Mouse (Mus musculus) hematopoietic multipotent progenitor cell, adult 10-12 weeks (in vitro differentiated cells): Measurements from ENCODE around the gene Hexa. TPM values are rescaled to one million over a fixed set of nuclear protein-coding genes. Genes with fewer than 3 reads are reported as not detected.

ENCODE experiments used
- polyA plus RNA-seq: library from polyadenylated mRNA; stranded (reverse); fragments of >175 nt; gene quantifications from 2 replicates; pipeline ENCODE4 v1.2.3, GENCODE M21; 2012; ENCODE audit warnings: low replicate concordance

Hexa gene
- 69.6 and 74.6 TPM in 2 replicates for polyA plus RNA-seq

GRCm38 (mm10) chr9:59539441-59540137 lies at the start of gene Hexa, which contains the start of gene Tmem202:
Gene Hexa (plus strand): TSS chr9:59539540.
Gene Tmem202 (minus strand): TSS chr9:59539847.

DNA sequence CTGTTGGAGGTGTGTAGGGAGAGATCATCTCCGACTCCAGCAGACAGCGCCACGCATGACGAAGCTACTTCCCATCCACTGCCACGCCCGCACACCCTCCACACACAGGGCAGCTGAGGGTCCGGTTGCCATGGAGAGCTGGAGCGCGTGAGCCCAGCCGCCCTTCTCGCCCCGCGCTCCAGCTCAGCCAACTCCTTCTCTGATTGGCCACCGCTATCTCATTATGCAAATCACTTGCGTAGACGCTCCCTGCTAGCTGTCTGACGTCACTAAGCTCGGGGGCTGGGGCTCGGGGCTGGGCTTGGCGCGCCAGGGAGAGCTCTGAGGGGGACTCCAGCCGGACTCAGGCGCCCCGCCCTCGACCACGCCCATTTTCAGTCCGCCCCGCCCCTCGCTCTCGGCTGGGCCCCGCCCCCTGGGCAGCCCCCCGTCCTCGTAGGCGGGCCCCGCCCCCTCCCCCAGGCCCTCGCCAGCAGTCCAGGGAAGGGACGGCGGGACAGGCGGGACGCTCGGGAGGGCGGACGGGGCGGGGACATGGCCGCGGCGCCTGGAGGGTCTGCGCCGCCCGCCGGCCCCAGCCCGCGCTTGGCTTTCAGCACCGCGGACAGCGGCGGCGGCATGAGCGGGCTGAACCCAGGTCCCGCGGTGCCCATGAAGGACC lies 38.6 kb downstream of the Hexa start, which contains the start of gene Celf6:
TSS of gene Celf6 (plus strand) at position 74 of the 661 bp plus-strand sequence.

Other genes with a start within 250 kb of the Hexa start
- gene Adpgk, start 248.0 kb upstream of the Hexa start, polyA plus RNA-seq: 8.0 and 12.6 TPM in 2 replicates
- 0.55 and 0.68 TPM in 2 replicates for gene Bbs4, start 186.0 kb upstream of the Hexa start, polyA plus RNA-seq
- 28.2 and 73.3 TPM in 2 replicates for gene Arih1, start 52.9 kb upstream of the Hexa start, polyA plus RNA-seq
- 0.42 and 0.77 TPM in 2 replicates for gene Tmem202, start 307 bp downstream of the Hexa start, polyA plus RNA-seq
- not detected in 2 replicates for gene Celf6, start 38.4 kb downstream of the Hexa start, polyA plus RNA-seq
- gene Parp6, start 77.7 kb downstream of the Hexa start, polyA plus RNA-seq: 18.4 and 18.8 TPM in 2 replicates
- gene Pkm, start 116.8 kb downstream of the Hexa start, polyA plus RNA-seq: 197 and 319 TPM in 2 replicates
- 0.31 and 0.64 TPM in 2 replicates for gene Gramd2, start 140.6 kb downstream of the Hexa start, polyA plus RNA-seq
- 0.26 and 0.29 TPM in 2 replicates for gene Senp8, start 211.2 kb downstream of the Hexa start, polyA plus RNA-seq
- 2.2 and 4.3 TPM in 2 replicates for gene Myo9a, start 211.4 kb downstream of the Hexa start, polyA plus RNA-seq